Mouse (Mus musculus): Measurements from ENCODE around the gene Plscr2.

- TF ChIP-seq EP300 (optimal IDR thresholded peaks at IDR 0.05): no peak
- TF ChIP-seq CTCF (IDR thresholded peaks at IDR 0.05; ENCODE audit: low read depth): no peak
Measured at GRCm38 (mm10) chr9:92301213-92301612, 25.8 kb downstream of the Plscr2 start.
